Mouse (Mus musculus) MEL (cell line): Measurements from ENCODE around the gene Ttk. TPM values are rescaled to one million over a fixed set of nuclear protein-coding genes. Genes with fewer than 3 reads are reported as not detected.

Source experiments
- DNase-seq: peaks from one replicate; pipeline ENCODE4 v3.0.0; 2011; ENCODE audit warnings: low read depth, low spot score
- H3K27ac ChIP-seq: 2 replicates; pipeline ENCODE4 v1.5.1; 2012; ENCODE audit warnings: low read depth, mild to moderate bottlenecking, control low read depth, low read length, moderate library complexity; ENCODE audit not compliant: control insufficient read depth
- H3K27me3 ChIP-seq, 2 experiments: fragments of 150-350 bp in 1 of 2; sonication (generic) in 1 of 2; 2 replicates each; pipeline ENCODE4 v1.6.1; 2012; ENCODE audit warnings: low read length in 2 of 2, mild to moderate bottlenecking in 2 of 2, improper control_type of control experiment in 1 of 2, moderate library complexity in 1 of 2; ENCODE audit not compliant: insufficient read depth in 2 of 2, control insufficient read depth in 1 of 2
- H3K36me3 ChIP-seq, 2 experiments: 2 replicates each; pipeline ENCODE4 v1.6.1; 2012 to 2014; ENCODE audit warnings: low read length in 2 of 2, improper control_type of control experiment in 1 of 2, inconsistent platforms in 1 of 2, mild to moderate bottlenecking in 1 of 2; ENCODE audit not compliant: insufficient read depth in 2 of 2, control insufficient read depth in 1 of 2
- H3K4me1 ChIP-seq, 2 experiments: fragments of 150-350 bp in 1 of 2; sonication (generic) in 1 of 2; 2 replicates each; pipeline ENCODE4 v1.6.1; 2012; ENCODE audit warnings: low read length in 2 of 2, improper control_type of control experiment in 1 of 2, mild to moderate bottlenecking in 1 of 2; ENCODE audit not compliant: insufficient read depth in 2 of 2, control insufficient read depth in 1 of 2
- H3K4me3 ChIP-seq, 2 experiments: fragments of 150-350 bp in 1 of 2; sonication (generic) in 1 of 2; 2 replicates each; pipeline ENCODE4 v1.5.1; 2012; ENCODE audit warnings: low read depth in 2 of 2, low read length in 2 of 2, mild to moderate bottlenecking in 2 of 2, moderate library complexity in 2 of 2, control low read depth in 1 of 2, improper control_type of control experiment in 1 of 2; ENCODE audit not compliant: control insufficient read depth in 1 of 2, insufficient read depth in 1 of 2
- H3K79me2 ChIP-seq: 2 replicates; pipeline ENCODE4 v1.6.1; 2012; ENCODE audit warnings: mild to moderate bottlenecking, low read length, moderate library complexity; ENCODE audit not compliant: control insufficient read depth, poor library complexity, insufficient read depth
- H3K9ac ChIP-seq: 2 replicates; pipeline ENCODE4 v1.6.1; 2012; ENCODE audit warnings: low read depth, mild to moderate bottlenecking, control low read depth, low read length, moderate library complexity; ENCODE audit not compliant: control insufficient read depth, poor library complexity, severe bottlenecking
- H3K9me3 ChIP-seq: fragments of 150-350 bp; sonication (generic); replicated peaks from 2 replicates; pipeline ENCODE4 v1.6.1; 2012; ENCODE audit warnings: mild to moderate bottlenecking, low read length, improper control_type of control experiment, moderate library complexity; ENCODE audit not compliant: insufficient read depth
- CHD1 ChIP-seq: IDR thresholded peaks from 2 replicates; pipeline ENCODE4 v1.6.1; 2012; ENCODE audit warnings: low read depth, mild to moderate bottlenecking, inconsistent platforms, low read length, improper control_type of control experiment
- CHD2 ChIP-seq: IDR thresholded peaks from 2 replicates; pipeline ENCODE4 v1.6.1; 2011; ENCODE audit warnings: low read length, improper control_type of control experiment
- CTCF ChIP-seq, 3 experiments: IDR thresholded peaks in 2 of 3; conservative IDR thresholded peaks in 1 of 3; 2 replicates each; pipeline ENCODE4 v1.5.1; 2011 to 2012; ENCODE audit warnings: low read length in 3 of 3, low read depth in 2 of 3, mild to moderate bottlenecking in 2 of 3, improper control_type of control experiment in 1 of 3, inconsistent platforms in 1 of 3, mixed read lengths in 1 of 3, moderate library complexity in 1 of 3; ENCODE audit not compliant: control insufficient read depth in 1 of 3, insufficient read depth in 1 of 3, poor library complexity in 1 of 3, severe bottlenecking in 1 of 3
- ELF1 ChIP-seq: IDR thresholded peaks from 2 replicates; pipeline ENCODE4 v1.6.1; 2014; ENCODE audit warnings: low read depth, mild to moderate bottlenecking, inconsistent platforms, low read length, improper control_type of control experiment, moderate library complexity
- EP300 ChIP-seq, 2 experiments: IDR thresholded peaks; 2 replicates each; pipeline ENCODE4 v1.6.1; 2011; ENCODE audit warnings: improper control_type of control experiment in 2 of 2, low read length in 2 of 2, low read depth in 1 of 2, mild to moderate bottlenecking in 1 of 2
- ETS1 ChIP-seq: IDR thresholded peaks from 2 replicates; pipeline ENCODE4 v1.6.1; 2012; ENCODE audit warnings: low read depth, mild to moderate bottlenecking, inconsistent platforms, low read length, improper control_type of control experiment, moderate library complexity
- GATA1 ChIP-seq: IDR thresholded peaks from 2 replicates; pipeline ENCODE4 v1.6.1; 2011; ENCODE audit warnings: low read depth, low read length, improper control_type of control experiment
- KAT2A ChIP-seq: conservative IDR thresholded peaks from 2 replicates; pipeline ENCODE4 v1.6.1; 2012; ENCODE audit warnings: low read depth, low read length, improper control_type of control experiment, inconsistent platforms
- MEF2A ChIP-seq: IDR thresholded peaks from 2 replicates; pipeline ENCODE4 v1.6.1; 2014; ENCODE audit warnings: low read depth, mild to moderate bottlenecking, inconsistent platforms, low read length, improper control_type of control experiment; ENCODE audit not compliant: poor library complexity, insufficient replicate concordance, severe bottlenecking; ENCODE audit errors: extremely low read depth
- MYB ChIP-seq: IDR thresholded peaks from 2 replicates; pipeline ENCODE4 v1.6.1; 2011; ENCODE audit warnings: mild to moderate bottlenecking, low read depth, low read length, improper control_type of control experiment
- MYC ChIP-seq: IDR thresholded peaks from 2 replicates; pipeline ENCODE4 v1.6.1; 2011; ENCODE audit warnings: low read depth, mild to moderate bottlenecking, low read length, improper control_type of control experiment, moderate library complexity
- NRF1 ChIP-seq: IDR thresholded peaks from 2 replicates; pipeline ENCODE4 v1.6.1; 2014; ENCODE audit warnings: low read depth, mild to moderate bottlenecking, inconsistent platforms, low read length, improper control_type of control experiment, moderate library complexity; ENCODE audit not compliant: poor library complexity, insufficient read depth, severe bottlenecking
- POLR2AphosphoS2 ChIP-seq: IDR thresholded peaks from 2 replicates; pipeline ENCODE4 v1.6.1; 2011; ENCODE audit warnings: low read length, improper control_type of control experiment
- POLR2AphosphoS5 ChIP-seq: IDR thresholded peaks from 2 replicates; pipeline ENCODE4 v1.6.1; 2012; ENCODE audit warnings: low read depth, borderline replicate concordance, mild to moderate bottlenecking, inconsistent platforms, low read length, moderate library complexity, mixed read lengths
- RAD21 ChIP-seq: IDR thresholded peaks from 2 replicates; pipeline ENCODE4 v1.6.1; 2011; ENCODE audit warnings: mild to moderate bottlenecking, low read depth, low read length, improper control_type of control experiment
- SIN3A ChIP-seq: IDR thresholded peaks from 2 replicates; pipeline ENCODE4 v1.6.1; 2012; ENCODE audit warnings: low read length, improper control_type of control experiment, inconsistent platforms
- SMC3 ChIP-seq: IDR thresholded peaks from 2 replicates; pipeline ENCODE4 v1.6.1; 2011; ENCODE audit warnings: low read depth, low read length, improper control_type of control experiment
- TBP ChIP-seq: IDR thresholded peaks from 2 replicates; pipeline ENCODE4 v1.8.0; 2011; ENCODE audit warnings: low read depth, low read length, improper control_type of control experiment
- TCF12 ChIP-seq: IDR thresholded peaks from 2 replicates; pipeline ENCODE4 v1.6.1; 2014; ENCODE audit warnings: low read depth, mild to moderate bottlenecking, inconsistent platforms, low read length, improper control_type of control experiment, moderate library complexity
- USF2 ChIP-seq, 2 experiments: IDR thresholded peaks; 2 replicates each; pipeline ENCODE4 v1.6.1; 2011 to 2012; ENCODE audit warnings: improper control_type of control experiment in 2 of 2, low read length in 2 of 2, borderline replicate concordance in 1 of 2, inconsistent platforms in 1 of 2, low read depth in 1 of 2, mild to moderate bottlenecking in 1 of 2; ENCODE audit not compliant: insufficient read depth in 1 of 2
- ZC3H11A ChIP-seq: IDR thresholded peaks from 2 replicates; pipeline ENCODE4 v1.6.1; 2012; ENCODE audit warnings: low read depth, mild to moderate bottlenecking, inconsistent platforms, low read length, improper control_type of control experiment
- ZKSCAN1 ChIP-seq: IDR thresholded peaks from 2 replicates; pipeline ENCODE4 v1.6.1; 2012; ENCODE audit warnings: low read depth, mild to moderate bottlenecking, inconsistent platforms, low read length, improper control_type of control experiment, moderate library complexity
- ZMIZ1 ChIP-seq: IDR thresholded peaks from 2 replicates; pipeline ENCODE4 v1.6.1; 2012; ENCODE audit warnings: low read depth, mild to moderate bottlenecking, inconsistent platforms, low read length, improper control_type of control experiment, moderate library complexity
- polyA plus RNA-seq, 2 experiments: library from polyadenylated mRNA; stranded (reverse) in 1 of 2; unstranded in 1 of 2; fragments of >175 nt in 1 of 2; fragments of >200 nt in 1 of 2; gene quantifications; 2 replicates each; pipeline versions ENCODE4 v1.2.1 to v1.2.4; 2012; ENCODE audit warnings: low replicate concordance in 2 of 2, low read depth in 1 of 2; ENCODE audit not compliant: insufficient read length in 2 of 2, insufficient read depth in 1 of 2, missing spikeins in 1 of 2
- total RNA-seq: library from RNA; depleted of rRNA; stranded (reverse); fragments of 300-350 nt; gene quantifications from 2 replicates; pipeline ENCODE4 v1.2.3, GENCODE M21; 2012

Ttk gene
- total and polyA plus RNA-seq, 3 experiments = 16.0 to 18.5 TPM; not detected in 1

DNA sequence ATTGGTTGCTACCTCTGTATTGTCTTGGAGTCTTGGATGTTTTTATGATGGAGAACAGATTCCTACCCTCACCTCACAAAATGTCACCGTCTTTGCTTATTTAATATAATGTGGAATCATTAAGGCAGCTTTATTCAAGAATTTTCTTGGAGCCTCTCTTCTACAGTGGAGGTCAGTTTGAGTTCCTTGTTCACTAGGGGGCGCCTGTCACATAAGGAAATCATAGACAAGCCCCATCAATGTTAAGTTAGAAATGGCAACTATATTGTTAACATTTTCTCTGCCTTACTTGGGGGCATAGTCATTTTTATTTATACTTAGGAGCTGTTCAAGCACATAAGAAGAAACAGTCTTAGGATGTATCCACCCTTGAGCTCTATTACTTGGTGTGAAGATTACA is 26.9 kb upstream of the Ttk start:
- Histone ChIP-seq H3K9me3 (no peaks in the 10 kb centered on the region), H3K9ac (no peak overlapping the region), H3K27me3 (0 out of 4 replicates have a peak, but pooled peaks cover 0 to under 1% of the 10 kb centered on the region in 2 experiments), H3K36me3 (no peaks in the 10 kb centered on the region), H3K79me2 (no peaks in the 10 kb centered on the region), H3K4me1 (no peaks in the 10 kb centered on the region), H3K4me3 (no peak overlapping the region), H3K27ac (no peak overlapping the region)
- TF ChIP-seq CTCF (IDR thresholded peaks at IDR 0.05 in 2 of 3, conservative IDR thresholded peaks at IDR 0.05 in 1 of 3; ENCODE audit: control insufficient read depth in 1 of 3, insufficient read depth in 1 of 3, low read depth in 2 of 3, low read length in 3 of 3, poor library complexity in 1 of 3, severe bottlenecking in 1 of 3) = peak; percentile 27 to 81 (median 47); a peak in 5 of 6 replicates
- TF ChIP-seq ETS1 = no peak
- TF ChIP-seq SMC3 = peak; percentile 85
- no peak for TF ChIP-seq ZKSCAN1
- peak; percentile 75 for TF ChIP-seq RAD21
- peak; percentile 60 for TF ChIP-seq ZC3H11A
- peak; percentile 67 for DNase-seq

DNA sequence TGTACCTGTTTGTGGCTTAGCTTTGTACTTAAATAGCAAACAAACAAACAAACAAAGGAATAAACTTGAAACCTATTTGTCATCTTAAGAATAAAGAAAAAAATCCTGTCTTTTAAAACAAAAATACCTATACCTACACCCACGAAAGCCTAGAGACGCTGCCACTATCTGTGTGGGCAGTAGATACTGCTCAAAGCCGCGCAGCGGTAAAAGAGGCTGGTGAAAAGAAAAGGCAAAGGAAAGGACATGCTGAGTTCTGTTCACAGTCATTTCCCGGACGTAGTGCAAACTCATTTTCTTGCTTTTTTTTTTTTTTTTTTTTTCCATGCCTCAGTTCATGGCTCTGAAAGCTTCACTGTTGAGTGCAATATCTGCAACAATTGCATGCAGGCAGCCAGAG is 15.3 kb upstream of the Ttk start:
- H3K9ac ChIP-seq = no peak overlapping the region
- H3K9me3 ChIP-seq = no peaks in the 10 kb centered on the region
- no peaks in the 10 kb centered on the region for H3K36me3 ChIP-seq
- H3K4me1 ChIP-seq = no peaks in the 10 kb centered on the region
- H3K27me3 ChIP-seq = no peaks in the 10 kb centered on the region
- H3K4me3 ChIP-seq = no peak overlapping the region
- no peak for TF ChIP-seq MYC
- TF ChIP-seq USF2 (IDR thresholded peaks at IDR 0.05; ENCODE audit: borderline replicate concordance in 1 of 2, insufficient read depth in 1 of 2, low read depth in 1 of 2, low read length in 2 of 2) = no peak
- no peak for TF ChIP-seq ZMIZ1
- TF ChIP-seq POLR2AphosphoS5 = no peak
- no peak for TF ChIP-seq CHD1
- no peak for TF ChIP-seq GATA1
- no peak for TF ChIP-seq EP300 (IDR thresholded peaks at IDR 0.05; ENCODE audit: low read depth in 1 of 2, low read length in 2 of 2)
- TF ChIP-seq MYB = no peak
- no peak for TF ChIP-seq KAT2A
- no peak for TF ChIP-seq MEF2A
- TF ChIP-seq POLR2AphosphoS2 = no peak
- TF ChIP-seq ELF1 = no peak
- no peak for TF ChIP-seq TBP
- no peak for TF ChIP-seq SIN3A
- no peak for TF ChIP-seq TCF12
- TF ChIP-seq CHD2 = no peak
- TF ChIP-seq NRF1 = no peak
- H3K79me2 ChIP-seq = no peaks in the 10 kb centered on the region
- no peak for DNase-seq
- H3K27ac ChIP-seq = no peak overlapping the region
